Mouse (Mus musculus) embryo, embryonic 10.5 days (tissue): ENCODE data around the gene Ddah2.

Source experiments
- DNase-seq: peaks from one replicate; pipeline ENCODE4 v3.0.0-alpha.2; 2015; ENCODE audit warnings: low spot score

The Ddah2 gene

DNA sequence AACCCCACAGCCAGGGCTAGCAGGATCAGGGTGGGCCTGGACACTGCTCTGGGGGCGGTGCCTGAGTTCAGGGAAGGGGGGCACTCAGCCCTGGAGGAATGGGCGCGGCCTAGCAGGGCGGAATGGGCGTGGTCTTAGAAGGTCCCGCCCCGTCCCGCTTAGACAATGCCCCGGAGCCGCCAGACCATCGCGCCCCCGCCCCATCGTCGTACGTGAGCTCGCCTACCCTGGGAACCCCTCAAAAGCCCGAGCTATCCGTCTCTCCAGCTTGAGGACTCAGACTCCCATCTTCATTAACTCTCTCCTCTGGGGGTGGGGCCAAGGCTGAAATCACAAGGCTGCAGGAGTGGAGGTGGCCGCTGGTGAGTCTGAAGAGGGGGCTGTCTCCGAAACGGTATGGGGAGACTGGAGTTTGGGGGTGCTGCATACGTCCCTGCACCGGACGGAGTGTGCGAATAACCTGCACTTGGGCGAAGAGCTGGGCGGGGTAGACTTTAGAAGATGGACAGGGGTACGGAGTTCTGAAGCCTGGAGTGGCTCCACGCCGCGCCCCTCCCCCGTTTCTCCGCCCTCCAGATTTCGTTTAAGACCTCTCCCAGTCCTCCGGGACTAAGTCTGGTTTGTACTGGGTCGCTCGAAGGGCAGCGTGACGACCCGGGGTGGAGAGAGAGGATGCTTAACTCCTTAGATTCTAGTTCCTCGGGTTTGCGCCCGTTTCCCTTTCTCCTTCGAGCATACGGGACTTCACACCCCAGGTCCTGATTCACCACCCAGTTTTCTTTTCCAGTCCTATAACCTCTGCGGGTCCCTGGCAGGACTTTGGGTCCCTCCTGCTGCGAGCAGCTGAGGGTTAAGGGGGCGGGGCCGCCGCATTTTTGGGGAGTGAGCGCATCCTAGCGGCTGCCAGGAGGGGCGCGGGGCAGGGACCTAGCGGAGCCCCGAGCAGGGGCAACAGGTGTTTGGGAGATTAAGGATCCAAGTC lies at the start of gene Ddah2:
Ddah2 (plus strand) TSS at position 125 of the 982 bp plus-strand sequence.
- DNase-seq: peak; percentile 99

DNA sequence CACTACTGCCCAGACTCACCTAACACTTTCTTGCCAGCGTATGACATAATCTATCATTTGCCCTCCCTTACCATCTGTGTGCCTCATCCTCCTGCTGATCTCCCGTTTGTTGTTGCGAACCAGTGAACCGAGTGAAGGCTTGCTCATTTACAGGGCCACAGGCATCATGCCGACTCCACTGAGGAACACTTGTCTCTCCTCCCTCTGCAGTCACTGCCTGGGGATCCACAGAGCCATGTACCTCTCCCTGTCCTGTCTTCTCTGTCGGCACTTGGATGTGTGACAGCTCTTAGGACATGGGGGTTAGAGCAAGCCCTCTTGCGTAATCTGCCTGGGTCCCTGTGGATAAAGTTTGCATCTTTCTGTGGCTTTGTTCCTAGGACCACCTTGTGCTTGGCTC lies 49.2 kb upstream of the Ddah2 start:
- DNase-seq: no peak

DNA sequence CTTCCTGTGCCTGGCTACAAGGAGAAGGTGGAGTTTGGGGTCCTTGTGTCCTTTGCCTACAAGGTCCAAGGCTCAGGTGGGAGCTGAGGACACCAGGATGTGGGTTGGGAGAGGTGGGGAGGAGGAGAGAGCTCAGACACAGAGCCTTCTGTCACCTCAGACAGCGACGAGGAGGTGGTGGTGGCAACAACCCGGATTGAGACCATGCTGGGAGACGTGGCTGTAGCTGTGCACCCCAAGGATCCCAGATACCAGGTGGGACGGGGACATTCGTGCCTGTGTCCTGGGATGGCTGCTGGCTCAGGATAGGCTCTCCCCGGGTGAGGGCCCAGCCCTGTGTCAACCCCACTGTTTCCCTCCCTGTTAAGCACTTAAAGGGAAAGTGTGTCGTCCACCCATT lies 47.4 kb upstream of the Ddah2 start:
- DNase-seq: no peak

DNA sequence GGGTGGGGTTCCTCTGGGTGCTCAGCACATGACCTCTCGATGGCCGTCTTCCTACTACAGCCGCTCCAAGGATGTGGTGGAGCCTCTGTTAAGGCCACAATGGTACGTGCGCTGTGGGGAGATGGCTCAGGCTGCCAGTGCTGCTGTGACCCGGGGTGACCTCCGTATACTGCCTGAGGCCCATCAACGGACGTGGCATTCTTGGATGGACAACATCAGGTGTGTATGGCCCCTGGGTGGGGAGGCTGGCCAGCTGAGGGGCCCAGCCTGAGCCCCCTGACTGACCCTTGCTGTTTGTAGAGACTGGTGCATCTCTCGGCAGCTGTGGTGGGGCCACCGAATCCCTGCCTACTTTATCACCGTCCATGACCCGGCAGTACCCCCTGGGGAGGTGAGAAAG lies 46.4 kb upstream of the Ddah2 start:
- no peak for DNase-seq

DNA sequence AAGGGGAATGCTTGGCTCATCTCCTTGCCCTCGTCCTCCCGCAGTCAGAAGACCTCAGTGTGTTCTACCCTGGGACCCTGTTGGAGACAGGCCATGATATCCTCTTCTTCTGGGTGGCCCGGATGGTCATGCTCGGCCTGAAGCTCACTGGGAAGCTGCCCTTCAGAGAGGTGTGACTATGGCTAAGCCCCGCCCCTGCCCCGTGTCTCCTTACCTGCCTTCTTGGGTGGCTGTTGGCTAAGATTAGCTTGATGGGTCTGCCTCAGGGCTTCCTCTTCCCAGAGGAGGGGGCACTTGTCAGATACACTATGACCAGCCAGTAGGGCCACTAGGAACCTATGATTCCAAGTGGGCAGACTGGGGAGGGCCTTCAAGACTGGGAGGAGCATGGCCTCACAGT lies 45.6 kb upstream of the Ddah2 start:
- DNase-seq: no peak

DNA sequence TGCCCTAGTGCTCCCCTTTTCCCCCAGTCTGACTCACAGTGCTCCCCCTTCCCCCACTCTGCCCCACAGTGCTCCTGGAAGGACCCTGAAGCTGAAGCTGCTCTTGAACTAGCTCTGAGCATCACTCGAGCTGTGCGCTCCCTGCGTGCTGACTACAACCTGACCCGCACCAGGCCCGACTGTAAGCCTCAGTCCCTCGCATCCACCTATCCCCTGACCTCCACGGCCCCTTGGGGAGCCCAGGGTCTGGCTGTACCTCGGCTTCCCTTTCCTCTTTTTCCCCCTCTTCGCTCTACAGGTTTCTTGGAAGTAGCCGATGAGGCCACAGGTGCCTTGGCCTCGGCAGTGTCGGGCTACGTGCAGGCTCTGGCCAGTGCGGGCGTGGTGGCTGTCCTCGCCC lies 43.5 kb upstream of the Ddah2 start:
- DNase-seq: no peak

DNA sequence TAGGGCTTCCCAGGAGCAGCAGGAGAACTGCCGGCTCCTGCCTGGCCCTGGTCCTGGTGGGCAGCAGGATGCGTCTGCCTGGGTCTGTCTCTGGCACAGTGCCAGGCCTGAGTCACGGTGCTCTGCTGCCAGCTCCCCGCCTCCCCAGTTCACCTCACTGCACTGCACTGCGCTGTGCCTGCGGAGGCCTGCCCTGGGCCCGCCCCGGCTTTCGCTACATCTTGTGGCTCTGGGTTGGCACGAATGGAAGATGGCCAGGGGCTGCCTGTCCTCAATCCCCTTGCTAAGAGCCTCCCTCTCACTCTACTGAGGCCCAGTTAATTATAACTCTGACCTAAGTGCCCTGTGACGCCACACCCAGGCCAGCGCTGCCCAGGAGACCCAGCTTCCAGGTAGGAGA lies 42.5 kb upstream of the Ddah2 start, which contains the start of gene Vwa7:
Vwa7 (plus strand) TSS at position 204 of the 400 bp plus-strand sequence.
- DNase-seq: no peak

DNA sequence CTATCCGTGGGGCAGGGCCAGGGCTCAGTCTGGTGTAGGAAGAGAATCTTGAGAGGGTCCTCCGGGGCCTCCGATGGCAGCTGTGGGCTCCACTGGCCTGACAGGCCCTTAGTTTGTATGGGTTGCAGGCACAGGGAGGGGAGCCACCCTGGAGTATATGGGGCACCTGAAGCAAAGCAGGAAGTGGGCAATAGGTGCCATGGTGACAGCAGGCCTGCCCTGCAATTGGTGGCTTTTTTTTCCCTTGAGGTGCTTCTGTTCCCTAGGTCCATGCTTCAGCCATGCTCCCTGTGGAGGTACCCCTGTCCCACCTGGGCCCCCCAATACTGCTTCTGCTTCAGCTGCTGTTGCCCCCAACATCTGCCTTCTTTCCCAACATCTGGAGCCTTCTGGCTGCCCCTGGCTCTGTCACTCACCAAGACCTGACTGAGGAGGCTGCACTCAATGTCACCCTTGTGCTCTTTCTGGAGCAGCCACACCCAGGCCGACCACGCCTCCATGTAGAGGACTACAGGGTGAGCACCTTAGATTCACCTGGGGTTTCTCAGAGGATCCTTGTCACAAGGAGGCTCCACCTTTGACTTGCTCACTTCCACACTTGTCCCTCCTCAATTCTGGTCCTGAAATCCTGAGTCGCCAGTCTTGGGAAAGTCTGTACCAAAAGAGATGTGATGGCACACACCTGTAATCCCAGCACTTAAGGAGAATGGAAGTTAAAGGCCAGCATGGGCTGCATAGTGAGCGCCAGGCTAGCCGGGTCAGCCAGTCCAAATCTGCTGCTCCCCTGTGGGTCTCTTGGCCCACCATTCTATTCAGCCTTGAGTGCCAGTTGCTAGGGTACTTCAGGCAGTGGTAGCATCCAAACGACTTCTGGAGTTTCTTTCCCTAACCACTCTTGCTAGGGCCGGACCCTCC lies 41.8 kb upstream of the Ddah2 start:
- no peak for DNase-seq

DNA sequence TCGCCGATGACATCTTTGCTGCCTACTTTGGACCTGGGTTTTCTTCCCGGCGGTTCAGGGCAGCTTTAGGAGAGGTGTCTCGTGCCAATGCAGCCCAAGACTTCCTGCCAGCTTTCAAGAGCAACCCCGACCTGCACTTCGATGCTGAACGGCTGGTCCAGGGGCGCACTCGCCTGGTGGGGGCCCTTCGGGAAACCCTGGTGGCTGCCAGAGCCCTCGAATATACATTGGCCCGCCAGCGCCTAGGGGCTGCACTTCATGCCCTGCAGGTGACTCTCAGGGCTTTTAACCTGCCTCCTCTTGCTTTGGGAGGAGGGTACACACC lies 41.2 kb upstream of the Ddah2 start:
- no peak for DNase-seq

DNA sequence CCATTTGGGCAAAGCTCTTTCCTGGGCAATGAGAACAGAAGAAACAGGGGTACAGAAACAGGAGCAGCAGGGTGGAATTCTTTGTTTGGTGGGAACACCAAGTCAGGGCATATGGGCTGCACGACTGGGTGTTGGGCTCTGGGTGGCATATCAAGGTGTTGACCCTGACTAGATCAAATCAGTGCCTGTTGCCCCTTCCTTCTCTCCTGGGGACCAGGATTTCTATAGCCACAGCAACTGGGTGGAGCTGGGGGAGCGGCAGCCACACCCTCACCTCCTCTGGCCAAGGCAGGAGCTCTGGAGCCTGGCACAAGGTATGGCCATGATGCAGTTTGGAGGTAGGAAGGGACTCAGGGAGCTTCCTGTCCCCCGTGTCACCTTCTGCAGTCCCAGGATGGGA lies 40.7 kb upstream of the Ddah2 start:
- DNase-seq: no peak

DNA sequence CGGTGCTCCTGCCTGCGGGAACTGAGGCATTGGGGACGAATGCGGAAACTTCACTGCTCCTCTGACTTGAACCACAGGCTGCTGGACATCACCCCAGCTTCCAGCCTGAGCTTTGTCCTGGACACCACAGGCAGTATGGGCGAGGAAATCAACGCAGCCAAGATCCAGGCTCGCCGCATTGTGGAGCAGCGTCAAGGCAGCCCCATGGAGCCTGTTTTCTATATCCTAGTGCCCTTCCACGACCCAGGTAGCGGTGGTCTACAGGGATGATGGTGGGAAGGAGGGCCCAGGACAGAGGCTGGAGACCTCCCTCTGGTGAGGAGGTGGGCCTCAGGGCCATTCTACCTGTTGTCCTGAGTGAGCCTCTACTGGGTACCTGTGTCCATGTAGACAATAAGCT lies 38.9 kb upstream of the Ddah2 start:
- no peak for DNase-seq

DNA sequence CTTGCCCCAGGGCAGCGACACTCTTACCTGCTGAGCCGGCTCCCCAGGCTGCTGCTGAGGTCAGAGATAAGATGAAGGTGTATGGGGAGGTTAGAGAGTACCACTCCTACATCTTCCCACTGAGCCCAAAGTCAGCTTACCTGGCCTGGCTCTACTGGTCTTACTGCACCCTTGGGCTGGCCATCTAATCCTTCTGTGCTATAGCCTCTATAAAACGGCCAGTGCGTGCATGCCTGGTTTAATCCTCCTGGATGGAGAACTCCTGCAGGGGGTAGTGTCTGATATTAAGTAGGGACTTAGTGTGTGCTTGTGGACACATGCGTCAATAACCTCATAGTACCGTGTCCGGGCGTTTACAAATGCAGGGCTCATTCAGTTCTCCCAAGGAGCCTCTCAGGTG lies 38.3 kb upstream of the Ddah2 start:
- DNase-seq: no peak

DNA sequence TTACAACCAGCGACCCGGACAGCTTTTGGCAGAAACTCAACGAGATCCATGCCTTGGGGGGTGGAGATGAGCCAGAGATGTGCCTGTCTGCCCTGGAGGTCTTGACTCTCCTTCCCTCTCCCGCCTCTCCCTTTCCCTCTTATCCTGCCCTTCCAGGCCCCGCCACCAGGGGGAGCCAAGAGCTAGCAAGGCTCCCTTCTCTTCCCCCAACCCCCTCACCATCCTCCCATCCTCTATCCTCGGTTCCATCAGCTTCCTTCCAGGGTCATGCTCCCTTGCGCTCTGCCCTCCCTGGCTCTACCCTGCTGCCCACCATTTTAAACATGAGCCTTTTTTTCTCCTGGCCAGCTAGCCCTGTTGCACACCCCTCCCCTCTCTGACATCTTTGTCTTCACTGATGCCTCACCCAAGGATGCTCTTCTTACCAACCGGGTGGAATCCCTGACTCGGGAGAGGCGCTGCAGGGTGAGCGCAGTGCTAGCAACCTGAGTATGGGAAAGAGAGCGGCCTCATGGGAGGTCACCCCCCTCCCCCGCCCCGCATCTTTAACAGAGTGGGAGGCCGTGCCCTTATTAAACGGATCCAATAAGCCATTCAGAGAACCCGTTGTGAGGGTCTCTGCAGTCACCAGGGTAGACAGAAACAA lies 37.5 kb upstream of the Ddah2 start:
- peak; percentile 95 for DNase-seq

DNA sequence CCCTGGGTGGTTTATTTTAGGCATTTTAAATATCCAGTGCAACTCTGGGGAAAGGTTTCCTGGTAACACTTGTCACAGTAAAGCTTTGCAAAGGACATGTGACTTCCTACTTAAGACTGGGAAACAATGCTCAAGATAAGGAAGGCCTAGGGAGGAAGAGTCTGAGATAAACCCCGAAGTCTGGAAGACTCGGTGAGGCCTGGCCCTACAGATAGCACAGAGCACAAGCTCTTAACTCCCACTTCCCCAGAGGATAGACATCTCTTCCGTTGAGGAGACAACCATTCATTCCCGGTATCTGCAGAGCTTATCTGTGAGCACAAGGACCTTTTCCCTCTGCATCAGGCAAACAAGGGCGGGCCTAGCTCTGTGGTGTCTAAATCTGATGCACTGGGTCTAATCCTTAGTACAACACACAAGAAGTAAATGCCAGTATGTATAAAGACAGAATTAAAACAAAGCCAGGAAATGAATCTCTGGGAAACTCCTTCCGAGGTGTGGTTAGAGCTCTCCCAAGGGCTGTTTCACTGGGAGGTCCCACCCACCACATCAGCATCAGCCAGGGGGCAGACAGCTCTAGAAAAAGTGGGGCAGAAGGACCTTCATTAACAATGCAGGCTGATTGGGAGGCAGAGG lies 36.9 kb upstream of the Ddah2 start:
- no peak for DNase-seq

DNA sequence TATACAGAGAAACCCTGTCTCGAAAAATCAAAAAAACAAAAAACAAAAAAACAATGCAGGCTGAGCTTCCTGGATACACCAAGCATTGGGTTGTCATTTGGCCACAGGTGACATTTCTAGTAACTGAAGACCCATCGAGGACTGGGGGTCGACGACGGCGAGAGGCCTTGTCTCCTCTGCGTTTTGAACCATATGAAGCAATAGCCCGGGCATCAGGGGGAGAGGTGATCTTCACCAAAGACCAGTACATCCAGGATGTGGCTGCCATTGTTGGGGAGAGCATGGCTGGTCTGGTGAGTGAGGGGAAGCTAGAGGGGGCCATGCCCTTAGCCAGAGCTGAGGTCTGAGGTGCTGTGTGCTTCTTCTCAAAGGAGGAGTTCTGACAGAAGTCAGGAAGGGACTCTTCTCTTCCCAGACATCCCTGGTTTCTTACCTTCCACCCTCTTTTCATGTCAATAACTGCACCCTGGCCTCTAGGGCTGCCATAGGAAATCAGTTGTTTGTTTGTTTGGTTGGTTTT lies 36.2 kb upstream of the Ddah2 start:
- DNase-seq: no peak

DNA sequence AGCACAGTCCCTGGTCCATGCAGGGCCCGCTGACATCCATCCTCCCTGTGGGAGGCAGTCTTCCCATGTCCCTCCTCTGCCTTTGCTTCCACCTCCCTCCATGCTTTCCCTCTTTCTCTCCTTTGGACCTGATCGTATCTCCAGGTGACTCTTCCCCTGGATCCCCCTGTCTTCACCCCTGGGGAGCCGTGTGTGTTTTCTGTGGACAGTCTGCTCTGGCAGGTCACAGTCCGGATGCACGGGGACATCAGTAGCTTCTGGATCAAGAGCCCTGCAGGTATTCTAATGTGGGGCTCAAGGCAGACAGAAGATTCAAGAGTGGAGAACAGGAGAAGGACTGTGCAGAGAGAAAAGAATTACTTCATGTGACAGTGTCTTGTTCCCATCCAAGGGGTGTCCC lies 35.6 kb upstream of the Ddah2 start:
- no peak for DNase-seq

DNA sequence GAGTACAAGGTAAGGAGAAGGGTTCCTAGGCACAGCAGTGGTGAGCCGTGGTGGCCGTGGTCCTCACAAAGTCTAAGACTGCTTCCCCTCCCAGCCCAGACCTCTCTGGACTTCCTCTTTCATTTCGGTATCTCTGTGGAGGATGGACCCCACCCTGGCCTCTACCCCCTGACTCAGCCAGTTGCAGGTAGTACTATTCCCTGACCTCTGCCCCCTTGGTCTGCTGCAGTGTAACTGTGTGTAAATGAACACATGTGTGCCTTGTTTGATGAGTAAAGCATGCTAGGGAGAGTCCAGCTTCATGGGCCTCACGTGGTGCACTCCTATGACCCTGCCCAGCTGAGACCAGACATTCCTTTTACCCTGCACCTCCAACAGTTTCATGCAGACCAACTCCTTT lies 35.1 kb upstream of the Ddah2 start:
- no peak for DNase-seq

DNA sequence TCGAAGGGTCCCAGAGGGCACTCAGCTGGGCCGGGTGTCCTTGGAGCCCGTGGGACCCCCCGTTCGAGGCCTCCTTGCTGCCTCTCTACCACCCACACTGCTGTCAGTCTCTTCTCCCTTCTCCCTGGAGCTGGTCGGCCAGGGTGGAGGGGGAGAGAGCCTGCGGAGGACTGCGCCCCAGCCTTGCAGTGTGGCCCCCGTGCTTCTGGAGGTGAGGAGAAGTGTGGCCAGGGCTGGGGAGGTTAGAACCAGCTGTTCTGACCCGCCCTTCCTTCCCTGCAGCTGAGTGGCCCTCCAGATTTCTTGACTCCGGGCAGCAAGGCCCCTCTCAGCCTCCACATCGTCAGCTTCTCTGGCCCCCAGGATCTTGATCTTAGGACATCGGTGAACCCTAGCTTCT lies 34.6 kb upstream of the Ddah2 start:
- no peak for DNase-seq

DNA sequence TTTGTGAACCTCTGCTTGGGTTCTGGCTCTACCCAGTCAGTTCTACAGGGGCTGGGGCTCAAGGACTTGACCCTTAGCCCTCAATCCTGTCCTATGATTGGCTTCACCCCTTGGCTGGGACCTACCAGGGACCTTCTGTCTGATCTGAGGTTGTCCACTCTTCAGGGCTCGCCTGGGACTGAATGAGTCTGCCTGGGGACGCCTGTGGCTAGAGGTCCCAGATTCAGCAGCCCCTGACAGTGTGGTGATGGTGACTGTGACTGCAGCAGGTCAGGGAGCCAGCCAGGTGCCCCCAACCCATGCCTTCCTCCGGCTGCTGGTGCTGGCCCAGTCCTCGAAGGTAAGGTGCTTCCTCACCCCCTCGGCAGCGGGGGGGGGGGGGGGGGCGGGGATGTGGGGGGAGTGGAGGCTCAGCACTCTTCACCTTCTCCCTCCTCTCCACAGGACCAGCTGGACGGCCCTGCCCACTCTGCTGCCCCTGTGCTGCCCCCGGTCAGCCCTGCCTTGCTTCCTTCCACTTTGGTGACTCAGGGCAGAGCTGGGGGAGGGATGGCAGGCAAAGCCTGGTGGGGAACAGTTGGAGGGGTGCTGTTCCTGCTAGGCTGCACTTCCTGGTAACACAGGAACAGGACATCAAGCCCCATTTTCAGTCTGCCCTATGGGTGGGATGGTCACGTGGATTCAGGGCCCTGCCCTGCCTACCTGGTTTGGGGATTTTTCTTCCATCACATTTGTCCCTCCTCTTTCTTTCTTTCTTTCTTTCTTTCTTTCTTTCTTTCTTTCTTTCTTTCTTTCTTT lies 33.9 kb upstream of the Ddah2 start:
- no peak for DNase-seq

DNA sequence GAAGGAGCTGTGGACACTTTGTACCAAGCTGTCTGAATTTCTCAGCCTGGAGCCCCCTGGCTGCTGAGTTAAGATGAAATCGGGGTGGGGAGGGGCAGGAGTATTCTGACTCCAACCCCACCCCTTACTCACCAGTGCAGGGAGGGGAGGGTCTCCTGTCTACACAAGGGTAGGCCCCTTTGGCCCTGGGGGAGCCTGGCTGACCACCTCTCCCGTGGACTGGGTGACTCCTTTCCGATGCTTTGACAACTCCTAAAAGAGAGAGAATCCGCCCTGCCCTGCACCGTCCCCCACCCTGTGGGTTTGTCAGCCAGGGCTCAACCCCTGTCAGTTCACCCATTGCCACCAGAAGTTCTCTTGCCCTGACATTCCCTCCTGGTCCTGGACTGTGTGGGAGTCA lies 32.6 kb upstream of the Ddah2 start:
- no peak for DNase-seq
